Mouse (Mus musculus): ENCODE data around the gene Hps6.

GRCm38 (mm10) chr19:46044271-46044992 lies 41.1 kb downstream of the Hps6 start, which contains the start of gene Pprc1:
- no peak for TF ChIP-seq CTCF (IDR thresholded peaks at IDR 0.05; ENCODE audit: low read depth)
- no peak for TF ChIP-seq EP300 (IDR thresholded peaks at IDR 0.05; ENCODE audit: low read depth)

All from heart, postnatal 0 days (tissue).